Mouse (Mus musculus) forebrain, embryonic 16.5 days (tissue): ENCODE data around the gene Lsm2. TPM values are rescaled to one million over a fixed set of nuclear protein-coding genes. Genes with fewer than 3 reads are reported as not detected.
A peak's percentile ranks its signal among the peaks of the same experiment; 100 is the strongest.

Experiments
- ATAC-seq: fragments of 200-750 bp; cut with Nextera tagmentation; 2 replicates; pipeline ENCODE4 v1.8.0; 2017; ENCODE audit warnings: mild to moderate bottlenecking, moderate library complexity
- H3K27ac ChIP-seq: fragments of 300-500 bp; sonication (generic); 2 replicates; pipeline ENCODE4 v1.5.1; 2014; ENCODE audit warnings: low read length, control low read depth
- H3K27me3 ChIP-seq: fragments of 300-500 bp; sonication (generic); replicated peaks from 2 replicates; pipeline ENCODE4 v1.6.1; 2014; ENCODE audit warnings: low read length; ENCODE audit not compliant: control insufficient read depth, insufficient read depth
- H3K36me3 ChIP-seq: fragments of 300-500 bp; sonication (generic); 2 replicates; pipeline ENCODE4 v1.6.1; 2014; ENCODE audit not compliant: control insufficient read depth, insufficient read depth
- H3K4me1 ChIP-seq: fragments of 300-500 bp; sonication (generic); replicated peaks from 2 replicates; pipeline ENCODE4 v1.6.1; 2014; ENCODE audit warnings: low read length; ENCODE audit not compliant: control insufficient read depth, insufficient read depth
- H3K4me2 ChIP-seq: fragments of 300-500 bp; sonication (generic); 2 replicates; pipeline ENCODE4 v1.6.1; 2014; ENCODE audit warnings: mild to moderate bottlenecking, low read length, control low read depth
- H3K4me3 ChIP-seq: fragments of 300-500 bp; sonication (generic); replicated peaks from 2 replicates; pipeline ENCODE4 v1.5.1; 2014; ENCODE audit warnings: mild to moderate bottlenecking, low read length, control low read depth
- H3K9ac ChIP-seq: fragments of 300-500 bp; sonication (generic); replicated peaks from 2 replicates; pipeline ENCODE4 v1.6.1; 2014; ENCODE audit warnings: low read depth, low read length, control low read depth
- H3K9me3 ChIP-seq: fragments of 300-500 bp; sonication (generic); 2 replicates; pipeline ENCODE4 v1.6.1; 2016; ENCODE audit warnings: low read length; ENCODE audit not compliant: control insufficient read depth
- WGBS: fragments of 180-500 bp; shearing (Covaris S2); extraction: QIAGEN DNeasy Blood & Tissue Kit; methylation state at CpG from one replicate; pipeline ENCODE4 v1.1.7; 2014; 5-methylcytosine and 5-hydroxymethylcytosine counted together
- polyA plus RNA-seq: library from polyadenylated mRNA; unstranded; fragments of >200 nt; fragmentation: Nextera tagmentation; extraction: Ambion mirVana; gene quantifications from 2 replicates; pipeline ENCODE4 v1.2.1, GENCODE M21; 2015

Lsm2 gene
- polyA plus RNA-seq, 1 experiment from 2014 or later: 121 TPM

DNA sequence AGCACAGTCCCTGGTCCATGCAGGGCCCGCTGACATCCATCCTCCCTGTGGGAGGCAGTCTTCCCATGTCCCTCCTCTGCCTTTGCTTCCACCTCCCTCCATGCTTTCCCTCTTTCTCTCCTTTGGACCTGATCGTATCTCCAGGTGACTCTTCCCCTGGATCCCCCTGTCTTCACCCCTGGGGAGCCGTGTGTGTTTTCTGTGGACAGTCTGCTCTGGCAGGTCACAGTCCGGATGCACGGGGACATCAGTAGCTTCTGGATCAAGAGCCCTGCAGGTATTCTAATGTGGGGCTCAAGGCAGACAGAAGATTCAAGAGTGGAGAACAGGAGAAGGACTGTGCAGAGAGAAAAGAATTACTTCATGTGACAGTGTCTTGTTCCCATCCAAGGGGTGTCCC lies 41.6 kb downstream of the Lsm2 start:
- H3K9ac ChIP-seq: no peak overlapping the region
- no peaks in the 10 kb centered on the region for H3K36me3 ChIP-seq
- no peaks in the 10 kb centered on the region for H3K9me3 ChIP-seq
- 84% methylated on average over 5 of the region's 5 CpGs for WGBS
- no peak for ATAC-seq
- H3K27ac ChIP-seq: no peak overlapping the region
- no peaks in the 10 kb centered on the region for H3K27me3 ChIP-seq
- peaks cover 22% of the 10 kb centered on the region for H3K4me1 ChIP-seq
- no peak overlapping the region for H3K4me2 ChIP-seq
- H3K4me3 ChIP-seq: no peak overlapping the region

- H3K27me3 ChIP-seq: no peaks in the 10 kb centered on the region
- H3K27ac ChIP-seq: no peak overlapping the region
- H3K9me3 ChIP-seq: no peaks in the 10 kb centered on the region
- peaks cover 22% of the 10 kb centered on the region for H3K4me1 ChIP-seq
- 90% methylated on average over 4 of the region's 4 CpGs for WGBS
- ATAC-seq: no peak
- no peak overlapping the region for H3K4me3 ChIP-seq
- no peaks in the 10 kb centered on the region for H3K36me3 ChIP-seq
- H3K4me2 ChIP-seq: no peak overlapping the region
- no peak overlapping the region for H3K9ac ChIP-seq
These were observed 42.1 kb downstream of the Lsm2 start for GRCm38 (mm10) chr17:35023756-35024155.

DNA sequence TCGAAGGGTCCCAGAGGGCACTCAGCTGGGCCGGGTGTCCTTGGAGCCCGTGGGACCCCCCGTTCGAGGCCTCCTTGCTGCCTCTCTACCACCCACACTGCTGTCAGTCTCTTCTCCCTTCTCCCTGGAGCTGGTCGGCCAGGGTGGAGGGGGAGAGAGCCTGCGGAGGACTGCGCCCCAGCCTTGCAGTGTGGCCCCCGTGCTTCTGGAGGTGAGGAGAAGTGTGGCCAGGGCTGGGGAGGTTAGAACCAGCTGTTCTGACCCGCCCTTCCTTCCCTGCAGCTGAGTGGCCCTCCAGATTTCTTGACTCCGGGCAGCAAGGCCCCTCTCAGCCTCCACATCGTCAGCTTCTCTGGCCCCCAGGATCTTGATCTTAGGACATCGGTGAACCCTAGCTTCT lies 42.6 kb downstream of the Lsm2 start:
- no peak overlapping the region for H3K27ac ChIP-seq
- no peak overlapping the region for H3K4me2 ChIP-seq
- H3K36me3 ChIP-seq: no peaks in the 10 kb centered on the region
- H3K27me3 ChIP-seq: no peaks in the 10 kb centered on the region
- no peak overlapping the region for H3K4me3 ChIP-seq
- H3K9me3 ChIP-seq: no peaks in the 10 kb centered on the region
- ATAC-seq: no peak
- WGBS: 74% methylated on average over 13 of the region's 13 CpGs
- H3K9ac ChIP-seq: no peak overlapping the region
- peaks cover 22% of the 10 kb centered on the region for H3K4me1 ChIP-seq

GRCm38 (mm10) chr17:35024691-35025488 lies 43.2 kb downstream of the Lsm2 start:
- H3K36me3 ChIP-seq: no peaks in the 10 kb centered on the region
- 79% methylated on average over 5 of the region's 10 CpGs for WGBS
- H3K27me3 ChIP-seq: no peaks in the 10 kb centered on the region
- H3K4me3 ChIP-seq: no peak overlapping the region
- no peak overlapping the region for H3K4me2 ChIP-seq
- H3K9ac ChIP-seq: no peak overlapping the region
- H3K27ac ChIP-seq: no peak overlapping the region
- H3K4me1 ChIP-seq: peaks cover 25% of the 10 kb centered on the region
- H3K9me3 ChIP-seq: no peaks in the 10 kb centered on the region
- no peak for ATAC-seq

DNA sequence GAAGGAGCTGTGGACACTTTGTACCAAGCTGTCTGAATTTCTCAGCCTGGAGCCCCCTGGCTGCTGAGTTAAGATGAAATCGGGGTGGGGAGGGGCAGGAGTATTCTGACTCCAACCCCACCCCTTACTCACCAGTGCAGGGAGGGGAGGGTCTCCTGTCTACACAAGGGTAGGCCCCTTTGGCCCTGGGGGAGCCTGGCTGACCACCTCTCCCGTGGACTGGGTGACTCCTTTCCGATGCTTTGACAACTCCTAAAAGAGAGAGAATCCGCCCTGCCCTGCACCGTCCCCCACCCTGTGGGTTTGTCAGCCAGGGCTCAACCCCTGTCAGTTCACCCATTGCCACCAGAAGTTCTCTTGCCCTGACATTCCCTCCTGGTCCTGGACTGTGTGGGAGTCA lies 44.5 kb downstream of the Lsm2 start:
- no peak overlapping the region for H3K27ac ChIP-seq
- no peaks in the 10 kb centered on the region for H3K9me3 ChIP-seq
- 84% methylated on average over 5 of the region's 5 CpGs for WGBS
- no peak overlapping the region for H3K9ac ChIP-seq
- H3K27me3 ChIP-seq: no peaks in the 10 kb centered on the region
- H3K4me2 ChIP-seq: no peak overlapping the region
- H3K36me3 ChIP-seq: no peaks in the 10 kb centered on the region
- ATAC-seq: no peak
- H3K4me3 ChIP-seq: no peak overlapping the region
- peaks cover 25% of the 10 kb centered on the region for H3K4me1 ChIP-seq

DNA sequence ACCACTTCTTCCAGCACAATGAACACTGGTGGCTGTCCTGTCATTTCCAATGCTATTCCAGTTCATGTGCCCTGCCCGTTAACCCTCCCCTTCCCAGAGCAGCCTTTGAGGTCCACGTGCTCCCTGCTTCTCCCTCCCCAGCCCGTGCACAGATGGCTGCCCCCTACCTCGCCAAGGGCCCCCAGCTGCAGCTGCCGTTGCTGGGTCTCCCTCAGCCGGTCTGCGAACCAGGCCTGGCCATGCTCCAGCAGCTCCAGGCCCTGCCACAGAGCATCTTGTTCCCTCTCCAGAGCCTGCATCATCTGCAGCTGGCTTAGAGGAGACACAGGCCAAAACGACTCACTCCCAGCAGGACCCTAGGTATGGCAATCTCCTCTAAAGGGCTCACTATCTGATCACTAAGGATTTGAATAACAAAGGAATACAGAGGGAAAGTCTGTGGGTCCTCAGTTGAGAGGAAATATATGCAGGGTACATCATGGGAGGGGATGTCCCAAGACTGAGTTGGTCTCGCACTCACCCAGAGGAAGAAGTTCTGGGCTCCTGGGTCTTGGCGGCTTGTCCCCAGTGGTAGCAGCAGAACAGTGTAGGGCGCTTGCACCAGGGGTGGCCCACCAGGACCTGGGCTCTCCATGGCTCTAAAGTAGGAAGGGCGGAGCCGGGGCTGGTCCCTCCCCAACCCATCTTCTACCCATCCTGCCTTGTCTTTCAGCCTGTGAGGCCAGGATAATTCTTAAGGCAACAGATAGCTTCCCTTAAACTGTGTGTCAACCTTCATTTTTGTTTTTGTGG lies 45.8 kb downstream of the Lsm2 start, which contains the start of gene Sapcd1:
Sapcd1 (minus strand) TSS at position 740 of the 792 bp plus-strand sequence.
- peak within 1 kb of the TSS; percentile 15 for H3K4me2 ChIP-seq
- H3K36me3 ChIP-seq: no peaks in the 10 kb centered on the region
- no peak within 1 kb of the TSS for H3K4me3 ChIP-seq
- H3K4me1 ChIP-seq: peaks cover 19% of the 10 kb centered on the region
- H3K9ac ChIP-seq: peak within 1 kb of the TSS; percentile 48
- no peaks in the 10 kb centered on the region for H3K9me3 ChIP-seq
- peak; percentile 84 for ATAC-seq
- 22% methylated on average over 13 of the region's 13 CpGs for WGBS
- peak within 1 kb of the TSS; percentile 73 for H3K27ac ChIP-seq
- no peaks in the 10 kb centered on the region for H3K27me3 ChIP-seq

- 86% methylated on average over 2 of the region's 2 CpGs for WGBS
- no peak overlapping the region for H3K9ac ChIP-seq
These were observed 46.7 kb downstream of the Lsm2 start for GRCm38 (mm10) chr17:35028315-35028714.

GRCm38 (mm10) chr17:35029691-35030532 lies 48.2 kb downstream of the Lsm2 start:
- Histone ChIP-seq H3K4me3 (no peak overlapping the region), H3K9me3 (no peaks in the 10 kb centered on the region), H3K9ac (no peak overlapping the region), H3K4me1 (peaks cover 19% of the 10 kb centered on the region), H3K27me3 (no peaks in the 10 kb centered on the region), H3K36me3 (no peaks in the 10 kb centered on the region), H3K27ac (no peak overlapping the region), H3K4me2 (no peak overlapping the region)
- 35% methylated on average over 19 of the region's 19 CpGs for WGBS
- ATAC-seq: no peak

More at GRCm38 (mm10) chr17:35028315-35028714, 46.7 kb downstream of the Lsm2 start:
- no peak for ATAC-seq
- Histone ChIP-seq H3K4me1 (peaks cover 19% of the 10 kb centered on the region), H3K4me3 (no peak overlapping the region), H3K4me2 (no peak overlapping the region), H3K27me3 (no peaks in the 10 kb centered on the region), H3K36me3 (no peaks in the 10 kb centered on the region), H3K27ac (no peak overlapping the region), H3K9me3 (no peaks in the 10 kb centered on the region)

DNA sequence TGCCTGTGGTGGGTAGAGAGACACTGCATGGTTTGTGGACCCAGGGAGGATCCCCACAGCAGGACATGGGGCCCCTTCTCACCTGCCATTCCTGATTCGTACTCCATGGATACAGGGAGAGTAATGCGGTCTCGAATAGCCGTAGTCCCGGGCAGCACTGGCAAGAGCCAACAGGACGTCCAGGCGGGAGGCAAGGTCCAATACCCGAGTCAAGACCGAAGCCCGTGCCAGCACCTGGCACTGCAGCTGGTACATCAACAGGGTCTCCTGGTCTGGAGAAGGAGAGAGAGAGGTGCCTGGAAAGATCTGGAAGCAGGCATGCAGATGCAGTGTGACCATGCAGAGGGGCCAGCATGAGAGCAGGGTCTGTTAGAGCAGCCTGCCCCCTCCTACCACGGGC lies 49.6 kb downstream of the Lsm2 start:
- WGBS: 89% methylated on average over 11 of the region's 11 CpGs
- H3K9me3 ChIP-seq: no peaks in the 10 kb centered on the region
- no peak overlapping the region for H3K4me2 ChIP-seq
- H3K4me1 ChIP-seq: peaks cover 16% of the 10 kb centered on the region
- no peak overlapping the region for H3K9ac ChIP-seq
- H3K27me3 ChIP-seq: no peaks in the 10 kb centered on the region
- ATAC-seq: no peak
- H3K4me3 ChIP-seq: no peak overlapping the region
- no peaks in the 10 kb centered on the region for H3K36me3 ChIP-seq
- no peak overlapping the region for H3K27ac ChIP-seq
